Mouse (Mus musculus) gonadal fat pad, adult 2 months (tissue): Measurements from ENCODE around the gene Dpy19l1. TPM values are rescaled to one million over a fixed set of nuclear protein-coding genes. Genes with fewer than 3 reads are reported as not detected.

Source experiments
- DNase-seq: peaks from one replicate; pipeline ENCODE4 v3.0.0-alpha.2; 2012; ENCODE audit warnings: low read depth
- polyA plus RNA-seq: library from polyadenylated mRNA; depleted of rRNA; stranded (reverse); fragments of >200 nt; gene quantifications from 2 replicates; pipeline ENCODE4 v1.2.3, GENCODE M21; 2012

The Dpy19l1 gene
- polyA plus RNA-seq, 1 experiment = 9.6 TPM

GRCm38 (mm10) chr9:24470166-24470565, 32.8 kb downstream of the Dpy19l1 start:
- DNase-seq = no peak

- no peak for DNase-seq
Observed at GRCm38 (mm10) chr9:24467186-24467585, 35.8 kb downstream of the Dpy19l1 start.

DNA sequence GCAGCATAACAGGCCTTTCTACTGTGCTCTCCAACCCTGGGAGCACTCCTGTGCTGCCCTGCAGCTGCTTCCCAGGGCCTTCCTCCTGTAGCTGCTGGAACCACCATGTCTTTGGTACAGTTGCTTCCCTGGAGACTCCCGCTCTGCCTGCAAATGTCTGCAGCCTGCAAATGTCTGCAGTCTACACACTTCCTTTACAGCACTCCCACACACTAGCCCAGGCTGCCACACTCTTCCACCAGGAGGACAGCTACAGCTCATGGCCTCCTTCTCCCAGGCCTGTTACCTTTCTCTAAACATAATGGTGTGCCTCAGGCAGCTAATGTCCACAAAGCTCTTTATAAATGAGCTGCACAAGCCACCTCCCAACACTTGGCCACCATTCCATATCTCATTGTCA, 36.3 kb downstream of the Dpy19l1 start:
- DNase-seq = no peak

- DNase-seq = no peak
Observed at GRCm38 (mm10) chr9:24461379-24461961, 41.5 kb downstream of the Dpy19l1 start.

GRCm38 (mm10) chr9:24453833-24454232, 49.1 kb downstream of the Dpy19l1 start:
- no peak for DNase-seq

GRCm38 (mm10) chr9:24450976-24451375, 52.0 kb downstream of the Dpy19l1 start:
- DNase-seq = no peak

DNA sequence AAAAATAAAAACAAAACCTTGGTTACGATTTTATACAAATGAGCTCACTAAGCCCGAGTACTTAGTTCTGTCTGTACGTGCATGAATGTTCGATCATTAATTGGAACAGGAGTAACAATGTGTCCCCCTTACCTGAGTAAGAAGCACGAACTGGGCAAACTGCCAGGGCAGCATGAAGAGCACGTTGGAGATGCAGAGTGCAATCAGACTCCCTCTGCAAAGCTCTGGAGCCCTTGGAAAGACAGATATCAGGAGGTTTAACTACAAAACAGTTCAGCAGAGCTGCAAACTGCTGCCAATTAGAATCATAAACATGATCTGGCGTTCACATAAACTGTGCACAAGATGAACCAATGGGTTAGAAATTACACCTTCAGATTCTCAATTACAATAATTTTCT, 52.4 kb downstream of the Dpy19l1 start:
- DNase-seq = no peak

DNA sequence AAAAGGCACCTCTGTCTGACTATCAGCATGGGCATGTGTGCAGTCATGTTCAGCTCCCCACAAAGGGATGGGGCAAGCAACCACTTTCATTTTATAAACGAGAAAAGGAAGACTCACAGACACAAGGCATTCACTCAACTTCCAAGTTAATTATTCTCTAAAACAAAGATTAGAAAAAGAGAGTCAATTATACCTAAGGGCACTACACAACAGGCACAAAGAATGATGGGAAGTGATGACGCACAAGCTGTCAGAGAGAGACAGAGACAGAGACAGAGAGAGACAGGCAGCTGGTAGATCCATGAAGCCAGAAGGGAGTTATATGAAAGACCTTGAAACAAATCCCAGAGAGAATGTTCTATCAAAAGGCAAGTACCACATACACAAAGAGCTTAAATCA, 68.0 kb downstream of the Dpy19l1 start:
- no peak for DNase-seq

GRCm38 (mm10) chr9:24429721-24430120, 73.2 kb downstream of the Dpy19l1 start:
- no peak for DNase-seq

DNA sequence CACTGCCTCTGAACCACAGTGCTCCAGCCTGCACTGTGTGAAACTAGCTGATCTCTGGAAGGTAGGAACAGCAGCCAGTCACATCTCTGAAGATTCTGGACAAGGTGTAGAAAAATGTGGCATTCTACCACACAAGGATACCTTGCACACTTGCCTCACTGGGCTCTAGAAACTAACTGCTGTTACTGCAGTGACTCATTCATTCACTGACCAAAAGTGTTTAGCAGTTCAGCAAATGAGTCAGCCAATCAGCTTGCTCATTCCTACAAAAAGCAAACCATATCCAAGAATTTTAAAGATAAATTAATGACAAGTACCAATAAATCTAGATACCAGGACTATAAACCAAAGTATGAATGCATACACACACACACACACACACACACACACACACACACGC, 77.3 kb downstream of the Dpy19l1 start:
- DNase-seq = no peak

DNA sequence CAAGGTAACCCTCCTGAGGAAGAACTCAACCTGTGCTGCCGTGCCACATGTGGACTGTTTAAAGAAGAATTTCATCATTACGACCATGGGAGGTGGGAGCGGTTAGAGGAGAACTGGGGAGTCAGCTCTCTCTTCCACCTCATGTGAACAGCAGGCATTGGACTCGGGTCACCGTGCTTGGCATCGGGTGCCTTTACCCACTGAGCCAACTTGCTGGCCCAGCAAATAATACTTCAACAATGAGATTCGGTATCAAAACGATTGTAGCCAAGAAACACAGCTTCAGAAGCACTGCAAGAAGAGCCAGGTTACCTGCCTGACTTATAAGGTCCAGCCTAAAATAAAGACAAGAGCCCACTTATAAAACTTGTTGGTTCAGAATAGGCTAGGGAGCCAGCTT, 79.7 kb downstream of the Dpy19l1 start:
- DNase-seq = no peak

- DNase-seq = no peak
Observed at GRCm38 (mm10) chr9:24421888-24422287, 81.1 kb downstream of the Dpy19l1 start.

DNA sequence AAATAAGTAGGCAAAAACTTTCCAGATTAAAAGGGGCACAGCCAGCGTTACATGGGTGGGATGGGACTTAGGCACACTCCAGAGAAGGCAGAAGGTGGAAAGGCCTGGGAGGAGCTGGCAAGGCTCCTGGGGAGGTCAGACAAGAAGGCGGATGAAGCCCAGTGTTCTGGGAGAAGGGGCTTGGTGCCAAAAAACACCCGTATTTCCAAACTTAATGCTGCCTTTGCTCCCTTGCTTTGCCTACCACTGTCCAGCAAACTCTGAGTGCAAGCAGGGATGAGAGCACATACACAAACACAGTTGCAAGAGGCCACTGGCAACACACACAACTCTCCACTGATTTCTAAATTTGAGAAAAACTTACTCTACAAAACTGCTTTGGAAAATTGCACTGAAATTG, 81.7 kb downstream of the Dpy19l1 start:
- no peak for DNase-seq

DNA sequence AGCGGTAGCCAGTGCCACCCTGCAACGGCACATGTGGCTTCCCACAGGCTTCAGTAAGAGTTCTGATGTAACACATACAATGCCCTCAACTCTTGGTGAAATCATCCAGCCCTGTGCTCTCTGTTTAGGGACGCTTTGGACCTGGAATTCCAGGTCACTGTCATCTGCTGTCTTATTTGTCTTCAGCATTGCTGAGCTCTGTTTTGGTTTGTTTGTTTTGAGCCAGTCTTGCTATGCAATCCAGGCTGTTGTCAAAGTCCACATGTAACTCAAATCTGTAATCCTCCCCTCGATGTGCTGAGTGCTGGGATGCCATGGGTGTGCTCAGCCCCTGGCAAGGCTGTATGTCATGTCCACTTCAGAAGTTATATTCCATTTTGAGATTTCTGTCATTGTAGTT, 82.8 kb downstream of the Dpy19l1 start:
- DNase-seq = no peak

DNA sequence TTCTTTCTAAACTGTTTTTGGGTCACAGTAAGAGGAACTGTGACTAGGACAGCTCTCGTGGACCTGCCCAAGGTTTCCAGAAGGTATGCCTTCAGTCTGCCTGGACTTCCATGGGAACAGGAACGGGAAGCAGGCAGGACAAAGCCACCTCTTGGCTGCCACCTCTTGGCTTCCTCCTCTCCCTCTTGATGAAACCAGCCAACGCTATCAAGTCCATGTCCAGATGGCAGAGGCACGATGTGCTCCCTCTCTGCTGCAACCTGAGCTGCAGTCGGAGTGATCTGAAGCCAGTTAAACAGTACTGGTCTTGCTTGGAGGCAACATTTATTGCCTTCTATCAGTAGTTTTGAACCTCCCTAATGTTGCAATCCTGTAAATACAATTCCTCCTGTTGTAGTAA, 84.7 kb downstream of the Dpy19l1 start:
- DNase-seq = no peak

GRCm38 (mm10) chr9:24411483-24411882, 91.5 kb downstream of the Dpy19l1 start:
- no peak for DNase-seq

- no peak for DNase-seq
Observed at GRCm38 (mm10) chr9:24410439-24410838, 92.5 kb downstream of the Dpy19l1 start.

DNA sequence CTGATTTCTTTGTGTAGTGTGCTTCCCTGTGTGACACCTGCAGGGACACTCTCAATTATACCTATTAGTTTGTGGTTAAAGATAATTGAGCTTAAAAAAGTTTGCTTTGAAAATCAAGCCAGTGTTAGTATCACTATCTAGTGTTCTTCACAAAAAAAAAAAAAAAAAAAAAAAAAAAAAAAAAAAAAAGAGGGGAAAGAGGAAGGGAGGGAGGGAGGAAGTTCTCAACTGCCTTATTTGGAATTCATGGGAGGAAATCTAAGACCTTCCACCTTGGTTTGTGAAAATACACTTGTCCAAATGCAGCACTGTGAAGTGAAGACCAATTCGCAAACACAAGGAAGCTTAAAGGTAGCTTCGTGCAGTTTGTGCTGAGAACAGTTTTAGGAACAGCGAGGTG, 94.9 kb downstream of the Dpy19l1 start:
- no peak for DNase-seq

DNA sequence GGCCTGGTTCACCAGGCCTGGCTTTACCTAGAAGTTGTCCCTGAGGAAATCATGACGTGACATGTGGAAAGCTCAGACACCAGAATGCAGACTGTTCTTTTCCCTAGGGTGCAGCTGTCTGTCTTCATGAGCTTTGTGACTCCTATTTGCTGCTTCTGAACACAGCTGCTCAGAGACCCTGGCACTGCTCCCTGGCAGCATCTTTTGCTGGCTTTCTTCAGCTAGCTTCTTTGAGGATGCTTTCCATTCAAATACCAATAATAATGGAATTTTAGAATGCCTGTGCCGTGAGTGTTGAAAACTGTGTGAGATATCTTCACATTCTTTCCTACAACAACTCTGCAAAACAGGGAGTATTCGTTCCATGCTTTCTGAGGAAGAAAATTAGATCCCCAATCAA, 108.8 kb downstream of the Dpy19l1 start:
- no peak for DNase-seq

GRCm38 (mm10) chr9:24390807-24391370, 112.1 kb downstream of the Dpy19l1 start:
- DNase-seq = no peak

- no peak for DNase-seq
Observed at GRCm38 (mm10) chr9:24387230-24387629, 115.7 kb downstream of the Dpy19l1 start.

GRCm38 (mm10) chr9:24379321-24379720, 123.6 kb downstream of the Dpy19l1 start:
- DNase-seq = no peak

- DNase-seq = no peak
Observed at GRCm38 (mm10) chr9:24378848-24379247, 124.1 kb downstream of the Dpy19l1 start.
